Mouse (Mus musculus) ovary, postnatal 14 days (tissue): ENCODE results near the gene Vps26a.

Experiments
- DNase-seq: peaks from one replicate; pipeline ENCODE4 v3.0.0; 2022; ENCODE audit warnings: low spot score

The Vps26a gene

DNA sequence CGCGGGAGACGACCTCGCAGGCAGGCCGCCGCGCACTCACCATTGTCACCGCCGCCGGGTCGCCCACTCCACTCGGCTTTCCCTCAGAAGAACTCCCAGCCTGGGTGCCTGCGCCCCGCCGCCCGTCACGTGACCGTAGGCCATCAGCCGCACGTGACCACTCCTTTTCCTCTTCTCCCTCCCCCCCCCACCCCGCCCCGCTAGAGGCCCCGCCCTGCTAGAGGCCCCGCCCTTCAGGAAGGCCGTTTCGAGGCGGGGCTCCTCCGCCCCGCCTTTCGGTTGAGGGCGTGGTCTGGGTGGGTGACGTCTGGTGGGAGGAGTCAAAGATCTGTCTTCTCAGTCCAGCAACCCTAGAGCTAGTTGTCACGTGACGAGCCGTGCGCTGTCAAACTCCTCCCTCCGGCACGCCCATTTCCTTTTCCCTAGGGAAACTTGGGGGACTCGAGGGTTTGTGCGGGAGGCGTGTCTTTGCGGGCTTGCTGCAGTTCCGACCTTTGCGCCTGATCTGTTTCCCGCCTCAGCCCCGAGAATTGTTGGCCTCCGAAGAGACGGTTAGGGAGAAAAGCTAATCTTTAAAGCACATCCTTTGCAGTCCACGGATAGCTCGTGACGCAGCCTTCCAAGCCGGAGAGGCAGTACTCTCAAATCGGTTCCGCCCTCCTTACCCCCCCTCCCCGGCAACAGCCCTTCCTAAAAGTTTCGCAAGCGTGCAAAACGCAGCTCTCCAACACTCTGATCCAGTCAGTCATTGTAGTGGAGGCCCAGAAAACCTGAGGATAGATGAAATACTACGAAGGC, at the start of gene Vps26a:
TSS of gene Vps26a (minus strand) at position 188 of the 798 bp plus-strand sequence.
- peak; percentile 99 for DNase-seq

DNA sequence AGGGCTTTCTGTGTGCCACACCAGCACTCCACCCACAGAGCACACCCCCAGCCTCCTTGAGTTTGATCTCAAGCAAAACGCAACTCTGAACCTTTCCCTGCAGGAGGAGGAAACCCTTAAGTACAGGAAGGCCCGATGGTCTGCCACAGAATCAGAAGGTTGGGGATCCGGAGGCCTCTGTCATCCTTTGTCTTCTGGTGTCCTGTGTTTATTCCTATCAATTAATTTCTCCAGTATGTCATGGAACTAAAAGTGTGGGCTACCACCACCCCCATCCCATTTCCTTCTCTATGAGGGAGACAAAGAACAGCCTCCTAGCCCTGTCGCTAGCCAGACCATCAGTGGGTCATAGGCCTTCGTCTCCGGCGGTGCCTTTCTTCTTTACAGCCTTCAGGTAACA, 47.9 kb upstream of the Vps26a start:
- DNase-seq, result no peak

DNA sequence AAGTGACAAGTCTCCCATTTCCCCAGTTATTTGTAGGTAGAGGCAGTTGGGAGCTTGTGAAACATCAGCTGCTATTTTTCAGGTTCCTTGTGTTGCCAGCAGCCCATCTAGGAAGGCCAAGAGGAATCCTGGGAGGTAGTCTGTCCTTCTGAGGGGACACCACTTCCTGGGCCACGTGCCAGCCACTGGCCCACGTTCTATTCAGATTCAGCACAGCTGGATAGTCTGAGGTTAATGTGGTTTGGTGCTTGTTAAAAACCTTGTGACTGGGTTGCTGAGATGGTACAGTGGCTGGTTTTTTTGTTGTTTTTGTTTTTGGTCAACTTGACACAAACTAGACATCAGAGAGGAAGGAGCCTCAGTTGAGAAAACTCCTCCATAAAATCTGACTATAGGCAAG, 46.2 kb upstream of the Vps26a start:
- DNase-seq, result no peak

DNA sequence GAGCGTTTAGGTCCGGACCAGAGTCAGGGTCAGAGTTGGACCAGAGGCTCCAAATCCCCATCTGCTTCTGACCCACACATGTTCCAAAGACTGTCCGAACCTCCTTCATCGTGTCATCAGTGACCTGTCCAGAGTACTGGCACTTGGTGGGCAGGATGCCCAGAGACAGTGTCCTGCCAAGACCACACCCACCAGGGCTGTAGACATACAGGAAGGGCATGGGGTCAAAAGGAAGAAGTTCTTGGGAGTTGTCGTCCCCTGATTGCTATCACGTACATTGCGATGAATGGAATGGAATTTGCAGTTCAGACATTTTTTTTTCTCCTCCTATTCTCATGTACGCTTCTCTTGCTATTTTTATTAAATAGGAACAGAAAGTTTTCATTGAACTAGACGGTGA, 43.6 kb upstream of the Vps26a start:
- DNase-seq, result no peak

DNA sequence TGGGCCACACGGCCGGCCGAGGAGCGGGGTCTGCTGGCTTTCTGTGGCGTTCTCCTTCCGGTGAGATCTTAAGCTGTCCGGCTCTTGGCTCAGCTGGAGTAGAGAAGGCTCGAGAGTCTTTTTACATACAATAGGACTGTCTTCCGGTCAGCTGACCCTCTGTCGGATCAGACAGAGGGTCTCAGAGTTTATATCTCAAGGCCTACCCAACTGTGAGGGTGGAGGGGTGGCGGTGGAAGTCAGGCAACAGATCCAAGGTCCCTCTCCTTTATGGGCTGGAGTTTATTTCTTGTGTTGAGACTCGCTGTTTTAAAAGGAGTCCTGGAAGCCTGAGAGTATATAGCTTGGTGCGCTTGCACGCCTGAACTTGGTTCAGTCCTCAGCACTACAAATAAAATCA, 40.7 kb upstream of the Vps26a start, which contains the start of gene Srgn:
TSS of gene Srgn (minus strand) at position 101 of the 400 bp plus-strand sequence.
- no peak for DNase-seq

DNA sequence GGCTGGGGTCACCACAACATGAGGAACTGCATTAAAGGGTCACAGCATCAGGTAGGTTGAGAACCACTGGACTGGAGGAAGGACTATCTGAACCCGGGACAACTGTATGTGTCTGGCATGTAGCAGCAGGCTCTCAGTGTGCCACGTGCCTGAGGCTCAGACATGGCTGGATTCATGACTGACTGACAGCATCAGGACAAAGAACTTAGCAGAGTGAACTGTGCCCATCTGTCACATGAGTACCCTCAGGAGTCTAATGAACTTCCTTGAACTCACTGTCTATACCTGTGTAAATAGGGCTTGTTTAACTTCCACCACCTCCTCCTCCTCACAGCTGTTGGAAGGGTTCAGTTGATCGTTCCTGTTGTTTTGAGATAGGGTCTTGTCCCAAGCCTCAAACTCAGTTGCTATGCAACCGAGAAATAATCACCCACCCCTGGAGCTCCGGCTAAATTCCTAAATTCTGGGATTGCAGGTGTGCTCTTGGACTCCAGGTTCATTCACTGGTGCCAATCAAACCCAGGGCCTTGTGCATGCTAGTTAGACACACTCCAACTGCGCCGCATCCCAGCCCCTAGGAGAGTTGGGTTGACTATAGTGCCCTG, 35.8 kb upstream of the Vps26a start:
- no peak for DNase-seq

DNA sequence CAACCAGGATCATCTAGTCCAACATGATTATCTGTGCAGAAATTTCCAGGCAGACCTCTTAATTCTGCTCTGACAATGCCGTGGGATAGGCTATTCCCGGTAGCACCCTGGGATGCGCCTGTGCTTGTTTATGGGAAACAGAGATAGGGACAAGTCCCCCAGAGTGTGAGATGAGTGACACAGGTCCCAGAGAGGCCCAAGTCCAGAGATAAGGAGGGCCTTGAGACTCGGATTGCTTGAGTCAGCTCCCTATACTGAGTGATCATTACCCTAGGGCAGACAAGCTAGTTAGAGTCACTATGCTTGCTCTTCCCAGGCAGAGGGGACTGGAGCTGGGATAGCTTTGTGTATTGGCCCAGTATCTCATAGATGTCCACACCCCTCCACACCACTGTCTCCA, 35.2 kb upstream of the Vps26a start:
- DNase-seq, result no peak

DNA sequence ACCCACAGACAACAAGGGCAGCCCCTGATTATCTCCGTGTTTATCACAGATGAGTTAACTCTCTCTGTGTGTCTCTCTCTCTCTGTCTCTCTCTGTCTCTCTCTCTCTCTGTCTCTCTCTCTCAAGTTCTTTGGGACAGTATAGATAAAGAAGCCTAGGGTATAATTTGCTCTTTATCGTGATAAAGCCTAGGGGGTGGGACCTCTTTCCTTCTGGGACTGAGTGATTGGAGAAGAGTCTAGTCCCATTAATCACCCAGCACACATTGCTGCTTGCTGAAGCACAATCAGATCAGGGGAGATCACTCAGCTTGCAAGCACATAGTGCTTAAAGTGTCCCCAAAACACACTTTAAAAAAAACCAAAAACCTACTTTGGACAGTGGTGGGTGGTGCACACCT, 34.3 kb upstream of the Vps26a start:
- DNase-seq, result no peak

DNA sequence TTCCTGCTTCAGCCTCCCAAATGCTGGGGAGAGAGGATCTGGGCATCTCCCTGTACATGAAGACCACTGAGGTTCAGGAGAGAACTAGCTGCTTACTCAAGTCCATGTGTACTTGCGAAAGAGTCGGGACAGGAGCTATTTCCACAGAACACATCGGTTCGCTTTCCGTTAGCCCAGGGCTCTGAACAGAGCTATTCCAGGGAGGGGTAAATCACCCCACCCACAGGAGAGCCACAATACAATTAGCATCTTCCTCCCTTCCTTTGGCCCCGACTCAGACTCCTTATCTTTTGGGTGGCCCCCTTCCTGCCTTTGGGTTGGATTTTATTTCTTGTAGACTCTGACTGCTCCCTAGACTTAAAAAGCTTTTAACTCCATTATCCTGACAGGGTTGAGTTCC, 30.9 kb upstream of the Vps26a start:
- DNase-seq, result no peak

DNA sequence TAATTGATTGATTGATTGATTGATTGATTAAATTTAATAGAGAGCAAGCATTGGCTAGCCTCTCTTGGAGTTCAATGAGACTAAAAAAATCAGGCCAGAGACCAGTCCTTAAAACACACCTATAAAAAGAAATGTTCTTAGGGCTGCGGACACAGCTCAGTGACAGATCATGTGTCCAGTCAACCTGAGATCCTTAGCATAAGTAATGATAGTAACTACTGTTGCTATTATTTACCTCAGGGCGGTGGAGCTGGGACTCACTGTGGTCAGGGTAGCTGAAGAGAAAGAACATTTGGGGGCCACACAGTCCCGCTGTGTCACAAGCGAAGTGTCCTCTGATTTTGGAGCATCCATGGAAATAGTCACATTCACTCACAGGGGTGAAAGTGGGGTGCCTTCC, 26.2 kb upstream of the Vps26a start:
- DNase-seq, result no peak

DNA sequence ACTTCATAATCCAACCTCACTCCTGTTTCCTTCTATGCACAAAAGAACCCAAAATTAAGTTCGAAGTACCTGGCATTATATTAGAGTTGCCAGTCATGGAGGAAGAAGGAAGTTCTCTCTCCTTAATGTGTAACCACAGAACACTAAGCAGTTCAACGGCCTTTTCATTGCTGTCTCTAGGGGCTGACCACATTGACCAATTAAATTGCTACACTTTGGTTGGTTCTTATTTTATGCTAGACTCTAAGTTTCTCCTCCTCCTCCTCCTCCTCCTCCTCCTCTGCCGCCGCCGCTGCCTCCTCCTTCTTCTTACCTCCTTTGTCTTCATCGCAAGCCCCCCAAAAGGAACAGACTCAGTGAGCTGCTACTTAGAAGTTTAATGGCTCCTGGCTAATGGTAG, 24.9 kb upstream of the Vps26a start:
- DNase-seq, result no peak

DNA sequence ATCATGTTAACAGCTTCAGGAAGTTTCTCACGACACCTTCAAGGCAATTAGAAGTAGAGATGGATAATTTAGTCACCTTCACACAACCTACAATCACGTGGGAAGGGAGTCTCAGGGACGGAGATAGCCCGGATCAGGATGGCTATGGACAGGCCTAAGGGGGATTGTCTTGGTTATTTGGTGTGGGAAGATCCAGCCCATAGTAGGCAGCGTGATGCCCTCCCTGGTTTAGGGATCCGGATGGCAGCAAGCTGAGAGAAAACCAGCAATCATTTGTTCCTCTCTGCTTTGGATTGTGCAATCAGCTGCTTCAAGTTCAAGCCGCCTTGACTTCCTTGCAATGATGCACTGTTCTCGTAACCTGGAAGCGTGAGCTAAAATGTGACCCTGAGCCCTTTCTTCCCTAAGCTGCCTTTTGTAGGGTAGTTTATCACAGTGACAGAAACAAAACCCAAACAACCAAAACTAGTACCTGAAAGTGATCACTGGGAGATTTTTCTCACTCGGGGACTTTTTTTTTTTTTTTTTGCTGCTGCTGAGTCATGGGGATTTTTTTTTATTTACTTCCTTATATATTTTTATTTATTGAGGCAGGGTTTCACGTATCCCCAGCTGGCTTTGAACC, 22.5 kb upstream of the Vps26a start:
- DNase-seq, result no peak

DNA sequence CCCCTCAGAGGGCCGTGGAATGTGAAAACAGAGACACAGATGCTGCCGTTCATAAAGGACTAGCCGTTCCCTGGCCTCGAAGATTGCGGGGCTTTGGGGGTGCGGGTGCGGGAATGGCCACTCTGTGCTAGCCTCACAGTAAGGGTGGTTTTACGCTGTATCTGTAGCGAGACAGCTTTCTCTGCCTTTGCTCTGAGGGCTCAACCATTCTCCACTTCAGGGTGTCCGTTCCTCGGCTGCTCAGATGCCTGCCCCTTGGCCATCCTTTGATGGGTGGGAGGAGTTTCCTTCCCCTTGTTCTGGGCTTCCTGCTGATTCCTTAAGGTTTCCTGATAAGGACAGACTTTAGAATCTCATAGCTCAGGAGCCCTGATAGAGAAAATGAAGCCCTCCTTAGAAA, 21.9 kb upstream of the Vps26a start:
- DNase-seq, result no peak

DNA sequence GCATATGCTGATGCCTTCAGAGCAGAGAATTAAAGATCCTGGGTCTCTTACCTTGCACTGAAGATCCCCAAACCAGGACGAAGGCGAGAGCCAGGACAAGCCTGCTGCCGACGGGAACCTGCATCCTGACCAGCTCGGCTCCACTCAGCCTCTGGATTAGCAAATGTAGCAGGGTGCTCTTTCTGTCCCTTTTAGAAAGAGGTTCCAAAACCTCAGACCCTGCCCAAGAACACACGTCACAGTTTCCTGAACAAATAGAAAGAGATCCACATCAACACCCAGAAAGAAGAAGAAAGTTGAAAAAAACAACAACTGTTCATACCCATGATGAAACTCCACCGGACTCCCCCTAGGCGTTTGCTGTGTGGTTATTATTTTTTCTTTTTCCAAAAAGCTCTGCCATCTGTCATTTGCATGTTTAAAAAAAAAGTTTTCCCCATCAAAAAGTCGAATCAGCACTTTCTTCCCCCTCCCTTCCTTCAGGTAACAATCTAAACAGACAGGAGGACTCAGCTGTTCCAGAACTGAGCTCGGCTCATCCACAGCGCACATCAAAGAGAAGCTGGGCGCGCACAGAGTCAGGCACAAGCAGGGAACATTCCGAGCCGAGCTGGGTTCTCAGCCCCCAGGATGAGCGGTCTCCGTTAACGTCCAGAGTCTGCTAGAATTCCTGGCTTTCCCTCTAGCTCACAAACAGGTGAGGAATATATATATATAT, 21.1 kb upstream of the Vps26a start:
- DNase-seq, result no peak

DNA sequence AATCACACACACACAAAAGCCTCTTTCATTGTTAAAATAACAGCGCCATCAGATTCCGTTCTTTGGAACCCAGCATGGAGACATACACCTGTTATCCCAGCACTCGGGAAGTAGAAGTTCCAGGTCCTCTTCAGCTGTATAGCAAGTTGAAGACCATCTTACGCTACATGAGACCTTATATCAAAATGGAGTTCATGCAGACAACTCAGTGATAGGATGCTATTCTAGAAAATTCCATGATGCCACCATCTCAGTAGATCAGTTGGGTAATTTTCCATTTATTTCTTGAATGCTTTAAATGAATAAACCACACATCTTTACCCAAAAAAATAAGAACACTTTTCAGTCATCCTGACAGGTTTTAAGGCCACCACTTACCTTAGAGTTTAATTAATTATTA, 20.5 kb upstream of the Vps26a start:
- no peak for DNase-seq

DNA sequence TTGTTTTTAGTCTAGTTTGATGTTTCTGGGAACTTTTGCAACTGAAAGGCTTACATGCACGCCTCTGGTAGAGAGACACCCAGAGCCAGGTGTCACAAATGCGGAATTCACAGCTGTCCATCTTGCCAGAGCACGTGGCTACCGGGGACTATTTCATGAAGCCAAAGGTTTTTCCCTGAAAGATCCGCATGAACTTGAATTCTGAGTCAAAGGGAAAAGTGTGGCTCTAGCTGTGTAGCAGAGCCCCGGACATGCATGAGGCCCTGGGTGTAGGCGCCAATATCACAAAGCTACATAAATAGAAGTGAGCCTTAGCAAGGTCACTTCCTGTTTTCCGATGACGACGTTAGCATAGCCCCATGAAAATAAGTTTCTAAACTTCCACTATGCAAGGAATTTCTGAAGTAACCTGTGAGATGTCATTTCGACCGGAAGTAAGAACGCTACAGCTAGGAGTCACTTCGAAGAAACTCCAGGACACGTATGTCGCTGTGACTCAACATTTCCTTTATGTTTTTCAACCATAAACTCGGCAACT, 19.5 kb upstream of the Vps26a start:
- no peak for DNase-seq

DNA sequence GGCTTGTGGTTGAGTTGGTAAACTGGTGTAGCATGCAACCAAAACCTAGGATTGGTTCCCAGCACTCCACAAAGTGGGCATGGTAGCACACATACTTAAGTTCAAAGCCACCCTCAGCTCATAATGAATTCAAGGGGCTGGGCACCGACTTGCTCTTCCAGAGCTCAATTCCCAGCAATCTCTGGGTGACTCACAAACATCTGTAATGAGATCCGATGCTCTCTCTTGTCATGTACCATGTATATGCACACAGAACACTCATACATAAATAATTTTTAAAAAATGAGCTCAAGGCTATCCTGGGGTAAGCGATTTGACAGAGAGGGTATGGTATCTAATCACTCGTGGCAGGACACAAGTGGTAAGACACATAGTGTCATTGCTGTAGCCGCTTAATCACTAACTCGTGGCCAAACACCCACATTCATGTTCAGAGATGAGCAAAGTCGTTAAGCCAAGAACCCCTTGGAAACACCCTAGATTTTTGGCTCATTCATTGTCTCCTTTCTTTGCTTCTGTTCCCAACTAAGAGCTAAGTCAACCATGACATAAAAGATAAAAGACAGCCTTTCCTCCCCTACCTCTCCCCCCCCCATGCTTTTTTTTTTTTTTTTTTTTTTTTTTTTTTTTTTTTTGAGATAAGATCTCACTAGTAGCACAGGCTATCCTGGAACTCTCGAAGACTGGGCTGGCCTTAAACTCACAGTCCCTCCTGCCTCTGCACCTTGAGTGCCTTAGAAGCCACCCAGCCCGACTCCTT, 18.8 kb upstream of the Vps26a start:
- no peak for DNase-seq

DNA sequence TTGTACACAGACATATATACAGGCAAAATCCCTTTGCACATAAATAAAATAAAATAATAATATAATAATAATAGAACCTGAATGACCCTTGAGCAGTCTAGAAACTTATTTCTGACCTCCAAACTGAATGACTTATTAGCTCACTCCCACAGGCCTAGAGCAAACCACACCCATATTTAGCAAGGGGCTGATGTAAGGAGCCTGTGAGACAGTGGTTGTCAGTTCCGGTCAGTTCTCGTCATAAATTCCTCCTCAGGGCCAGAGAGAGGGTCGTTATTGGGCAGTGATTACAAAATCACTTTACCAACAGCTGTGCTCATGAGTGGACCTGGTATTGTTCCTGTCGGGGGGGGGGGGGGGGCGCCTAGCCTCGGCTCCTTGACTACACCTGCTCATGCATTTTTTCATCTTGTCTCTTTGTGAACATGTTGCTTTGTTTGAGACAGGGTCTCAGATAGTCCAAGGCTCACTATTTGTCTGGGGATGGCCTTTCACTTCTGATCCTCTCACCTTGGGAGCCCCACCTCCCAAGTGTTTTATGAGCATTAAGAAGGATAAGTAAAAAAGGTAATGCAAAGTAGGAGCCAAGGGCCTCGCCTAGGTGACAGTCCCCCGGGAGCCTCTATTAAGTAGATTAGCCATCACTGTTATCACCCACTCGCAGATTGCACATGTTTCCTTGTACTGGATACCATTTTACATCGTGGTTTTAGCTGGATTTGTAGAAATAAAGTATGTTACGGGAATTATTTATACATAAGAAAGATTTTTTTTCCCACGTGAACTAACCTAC, 17.4 kb upstream of the Vps26a start:
- no peak for DNase-seq

DNA sequence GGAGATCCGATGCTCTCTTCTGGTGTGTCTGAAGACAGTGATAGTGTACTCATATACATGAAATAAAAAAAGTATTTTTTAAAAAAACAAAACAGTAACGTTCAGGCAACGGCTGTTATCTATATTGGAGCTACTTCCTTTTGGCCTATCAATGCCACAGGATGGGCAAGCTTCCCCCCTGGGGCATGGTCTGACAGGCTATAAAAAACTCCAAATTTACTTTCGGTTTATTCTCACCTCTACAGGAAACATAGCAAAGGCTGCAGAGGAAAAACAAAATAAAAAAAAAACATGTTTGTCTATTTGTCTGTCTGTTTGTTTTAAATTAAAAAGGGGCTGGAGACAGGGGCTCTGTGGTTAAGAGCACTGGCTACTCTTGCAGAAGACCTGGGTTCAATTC, 16.7 kb upstream of the Vps26a start:
- DNase-seq, result no peak

DNA sequence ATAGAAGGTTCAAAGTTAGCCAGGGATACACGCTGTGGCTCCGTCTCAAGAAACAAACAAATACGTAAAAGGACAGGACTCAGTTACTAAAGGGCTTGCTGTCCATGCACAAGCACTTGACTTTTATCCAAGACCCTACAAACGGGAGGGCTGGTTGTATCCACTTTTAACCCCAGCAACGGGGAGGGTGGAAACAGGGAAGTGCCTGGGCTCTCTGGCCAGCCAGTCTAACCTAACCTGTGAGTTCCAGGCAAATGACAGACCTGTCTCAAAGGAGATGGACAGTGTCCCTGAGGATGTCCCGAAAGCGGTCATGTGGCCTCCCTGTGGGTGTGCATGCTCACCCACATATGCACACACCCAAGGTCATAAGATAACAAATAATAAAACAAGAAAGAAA, 15.3 kb upstream of the Vps26a start:
- no peak for DNase-seq
